Mouse (Mus musculus) stomach, postnatal 0 days (tissue): ENCODE measurements around the gene Syne3.

Source experiments
- CTCF ChIP-seq: IDR thresholded peaks from 2 replicates; pipeline ENCODE4 v1.5.1; 2016; ENCODE audit warnings: antibody characterized with exemption, low read depth, mild to moderate bottlenecking, moderate library complexity
- EP300 ChIP-seq: optimal IDR thresholded peaks from 2 replicates; pipeline ENCODE3; 2016; ENCODE audit warnings: antibody characterized with exemption

DNA sequence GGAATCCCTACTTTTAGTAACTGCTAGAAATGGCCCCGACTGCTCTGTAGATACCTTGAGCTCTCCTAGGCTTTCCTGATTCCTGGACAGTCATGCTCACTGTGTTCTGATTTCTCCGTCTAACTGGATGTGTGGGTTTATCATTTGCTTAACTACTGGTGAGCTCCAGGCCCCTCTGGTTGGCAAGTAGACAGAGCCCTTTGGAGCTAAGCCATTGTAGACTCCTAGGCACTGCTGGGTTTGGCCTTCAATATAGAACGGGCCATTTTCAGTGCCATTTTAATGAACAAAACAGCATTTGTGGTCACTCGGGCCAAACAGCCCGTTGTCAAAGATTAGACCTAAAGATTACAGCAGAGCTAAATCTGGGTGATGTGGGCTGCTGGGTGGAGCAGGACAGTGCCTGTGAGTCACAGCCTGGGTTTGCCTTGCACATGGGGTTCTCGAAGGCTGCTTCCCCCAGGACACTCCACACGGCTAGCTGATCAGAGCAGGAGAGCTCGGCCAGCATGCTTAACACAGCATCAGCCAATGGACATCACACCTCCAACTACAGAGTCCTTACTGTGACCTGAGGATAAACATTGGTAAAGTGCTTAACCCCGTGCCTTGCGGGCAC lies 17.4 kb downstream of the Syne3 start:
- no peak for TF ChIP-seq CTCF
- no peak for TF ChIP-seq EP300
